Mouse (Mus musculus): ENCODE results near the gene Rps6kl1. TPM values are rescaled to one million over a fixed set of nuclear protein-coding genes. Genes with fewer than 3 reads are reported as not detected.

Rps6kl1 gene
- polyA plus RNA-seq, 1 experiment from 2014 or later = not detected

DNA sequence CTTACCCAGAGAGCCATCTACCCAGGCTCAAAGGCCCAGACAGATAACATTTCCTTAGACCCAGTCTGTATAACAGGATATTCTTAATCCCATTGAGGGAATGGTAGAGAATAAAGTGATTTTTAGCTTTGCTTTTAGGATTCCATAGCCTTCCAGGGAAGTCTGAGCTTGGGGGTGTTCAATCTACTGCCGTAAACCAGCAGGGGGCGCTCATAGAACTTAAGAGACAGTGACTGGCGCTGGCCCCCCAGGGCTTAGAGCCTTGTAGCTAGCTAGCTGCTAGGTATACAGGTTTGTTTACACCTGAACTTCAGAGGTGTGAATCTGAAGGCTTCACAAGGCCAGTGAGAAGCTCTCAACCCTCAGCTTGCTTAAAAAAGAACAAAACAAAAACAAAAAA, 58.9 kb downstream of the Rps6kl1 start:
- WGBS (ENCODE audit: missing documents) = 8% methylated on average over 3 of the region's 3 CpGs

DNA sequence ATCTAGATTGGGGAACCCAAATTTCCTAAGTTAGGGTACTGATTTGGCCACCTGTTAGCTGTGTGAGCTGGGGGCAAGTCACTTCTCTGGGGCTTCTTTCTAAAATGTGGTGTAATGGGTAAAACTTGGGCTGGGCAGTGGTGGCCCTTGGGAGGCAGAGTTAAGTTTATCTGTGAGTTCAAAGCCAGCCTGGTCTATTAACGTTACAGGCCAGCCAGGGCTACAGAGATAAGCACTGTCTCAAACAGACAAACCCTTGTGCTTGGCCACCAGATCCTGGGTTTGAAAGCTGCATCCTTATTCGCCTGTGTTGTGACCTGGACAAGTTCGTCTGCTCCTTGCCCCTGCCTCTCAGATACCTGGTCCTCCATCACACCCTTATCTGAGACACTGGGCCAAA, 59.9 kb downstream of the Rps6kl1 start:
- no peaks in the 10 kb centered on the region for H3K36me3 ChIP-seq (ENCODE audit: inconsistent target)
- no peaks in the 10 kb centered on the region for H3K79me2 ChIP-seq (ENCODE audit: inconsistent target)
- WGBS (ENCODE audit: missing documents) = 93% methylated on average over 3 of the region's 3 CpGs
- H3K27ac ChIP-seq = no peak overlapping the region
- H3K4me3 ChIP-seq (ENCODE audit: inconsistent target) = no peak overlapping the region

More for the DNA sequence above, 58.9 kb downstream of the Rps6kl1 start:
- Histone ChIP-seq H3K79me2 (ENCODE audit: inconsistent target) (no peaks in the 10 kb centered on the region), H3K4me3 (ENCODE audit: inconsistent target) (no peak overlapping the region), H3K27ac (no peak overlapping the region), H3K36me3 (ENCODE audit: inconsistent target) (no peaks in the 10 kb centered on the region)

GRCm38 (mm10) chr12:85087845-85088244, 63.2 kb downstream of the Rps6kl1 start:
- Histone ChIP-seq H3K36me3 (ENCODE audit: inconsistent target) (no peaks in the 10 kb centered on the region), H3K27ac (no peak overlapping the region), H3K4me3 (ENCODE audit: inconsistent target) (no peak overlapping the region), H3K79me2 (ENCODE audit: inconsistent target) (no peaks in the 10 kb centered on the region)
- WGBS (ENCODE audit: missing documents) = 92% methylated on average over 11 of the region's 12 CpGs

Other genes with a start within 250 kb of the Rps6kl1 start
- gene Fcf1, start 180.4 kb downstream of the Rps6kl1 start, polyA plus RNA-seq (2018) = 65.9 to 92.0 TPM (median 76.0 TPM) in 3 replicates
- 27.2 to 51.0 TPM (median 30.2 TPM) in 3 replicates for gene Arel1, start 180.4 kb downstream of the Rps6kl1 start, polyA plus RNA-seq (2018)
- 23.7 to 43.8 TPM (median 27.2 TPM) in 3 replicates for gene Ylpm1, start 154.9 kb downstream of the Rps6kl1 start, polyA plus RNA-seq (2018)
- gene Prox2, start 40.5 kb downstream of the Rps6kl1 start, polyA plus RNA-seq (2018) = 0.88 to 1.8 TPM (median 1.3 TPM) in 3 replicates
- 71.4 to 90.3 TPM (median 80.1 TPM) in 3 replicates for gene Dlst, start 40.4 kb downstream of the Rps6kl1 start, polyA plus RNA-seq (2018)
- 0.11 to 0.37 TPM (median 0.35 TPM) in 3 replicates for gene Pgf, start 26.5 kb upstream of the Rps6kl1 start, polyA plus RNA-seq (2018)
- 52.7 to 95.7 TPM (median 56.1 TPM) in 3 replicates for gene Eif2b2, start 68.2 kb upstream of the Rps6kl1 start, polyA plus RNA-seq (2018)
- 6.8 to 8.1 TPM (median 7.4 TPM) in 3 replicates for gene Mlh3, start 119.3 kb upstream of the Rps6kl1 start, polyA plus RNA-seq (2018)
- gene Acyp1, start 137.2 kb upstream of the Rps6kl1 start, polyA plus RNA-seq (2018) = 16.2 to 19.5 TPM (median 17.8 TPM) in 3 replicates
- not detected in 3 replicates for gene Zc2hc1c, start 137.3 kb upstream of the Rps6kl1 start, polyA plus RNA-seq (2018)
- 40.7 to 65.1 TPM (median 55.7 TPM) in 3 replicates for gene Nek9, start 188.1 kb upstream of the Rps6kl1 start, polyA plus RNA-seq (2018)
- gene Tmed10, start 223.6 kb upstream of the Rps6kl1 start, polyA plus RNA-seq (2018) = 317 to 419 TPM (median 387 TPM) in 3 replicates

All from macrophage (primary cell).